ENCODE assay signal across 8 mouse cellular contexts in genomic region chr9:70657013-70657967, GRCm38 (mm10). TPM values are rescaled to one million over a fixed set of nuclear protein-coding genes. Genes with fewer than 3 reads are reported as not detected.
DNase-seq lines count a peak whose midpoint lies in the region; ATAC-seq lines count a peak whose summit lies in the region.

TSS of gene Mindy2 (minus strand) at chr9:70657174.

- H3K4me2 ChIP-seq in forebrain, embryonic 11.5 days (ENCODE audit: low read depth, low read length, severe bottlenecking) = peak within 1 kb of the TSS; percentile 87
- H3K4me2 ChIP-seq in heart, embryonic 16.5 days (ENCODE audit: low read depth, low read length) = peak within 1 kb of the TSS; percentile 88
- H3K4me2 ChIP-seq in liver, embryonic 15.5 days = peak within 1 kb of the TSS; percentile 76
- H3K4me2 ChIP-seq in neural tube, embryonic 12.5 days (replicated peaks) = peak within 1 kb of the TSS; percentile 80

- no peaks in the 10 kb centered on the region for H3K27me3 ChIP-seq in forebrain, embryonic 11.5 days (ENCODE audit: control insufficient read depth, insufficient read depth, low read length)
- H3K27me3 ChIP-seq in heart, embryonic 16.5 days (ENCODE audit: control insufficient read depth, insufficient read depth, low read length) = no peaks in the 10 kb centered on the region
- H3K27me3 ChIP-seq in liver, embryonic 15.5 days = no peaks in the 10 kb centered on the region
- H3K27me3 ChIP-seq in neural tube, embryonic 12.5 days (replicated peaks) = no peaks in the 10 kb centered on the region

- peak; percentile 97 for ATAC-seq in forebrain, embryonic 11.5 days (replicated peaks; ENCODE audit: low FRiP score)
- peak; percentile 97 for ATAC-seq in heart, embryonic 16.5 days (replicated peaks; ENCODE audit: extremely low read depth, insufficient read depth, low FRiP score)
- peak; percentile 93 for ATAC-seq in liver, embryonic 15.5 days (ENCODE audit: insufficient read depth)
- peak; percentile 97 for ATAC-seq in neural tube, embryonic 12.5 days (ENCODE audit: low FRiP score, low read depth)

- H3K4me3 ChIP-seq in forebrain, embryonic 11.5 days (ENCODE audit: low read depth, low read length) = peak within 1 kb of the TSS; percentile 83
- H3K4me3 ChIP-seq in heart, embryonic 16.5 days (ENCODE audit: low read length) = peak within 1 kb of the TSS; percentile 97
- H3K4me3 ChIP-seq in liver, embryonic 15.5 days (replicated peaks) = peak within 1 kb of the TSS; percentile 95
- H3K4me3 ChIP-seq in neural tube, embryonic 12.5 days = peak within 1 kb of the TSS; percentile 92

- H3K4me1 ChIP-seq in forebrain, embryonic 11.5 days (replicated peaks; ENCODE audit: control insufficient read depth, insufficient read depth, low read length) = 0 out of 2 replicates have a peak, but pooled peaks cover 9% of the 10 kb centered on the region
- H3K4me1 ChIP-seq in heart, embryonic 16.5 days (ENCODE audit: control insufficient read depth, insufficient read depth, low read length) = peaks cover 11% of the 10 kb centered on the region
- peaks cover 38% of the 10 kb centered on the region for H3K4me1 ChIP-seq in liver, embryonic 15.5 days (replicated peaks)
- peaks cover 17% of the 10 kb centered on the region for H3K4me1 ChIP-seq in neural tube, embryonic 12.5 days

- WGBS in forebrain, embryonic 11.5 days = 3% methylated on average over 61 of the region's 67 CpGs
- WGBS in heart, embryonic 16.5 days = 2% methylated on average over 66 of the region's 67 CpGs
- 1% methylated on average over 67 of the region's 67 CpGs for WGBS in liver, embryonic 15.5 days (ENCODE audit: insufficient replicate concordance)
- WGBS in neural tube, embryonic 12.5 days = under 1% methylated on average over 67 of the region's 67 CpGs

- peak within 1 kb of the TSS; percentile 80 for H3K27ac ChIP-seq in forebrain, embryonic 11.5 days (ENCODE audit: low read depth, low read length)
- peak within 1 kb of the TSS; percentile 95 for H3K27ac ChIP-seq in heart, embryonic 16.5 days (ENCODE audit: low read length)
- H3K27ac ChIP-seq in liver, embryonic 15.5 days (replicated peaks) = peak within 1 kb of the TSS; percentile 98
- peak within 1 kb of the TSS; percentile 95 for H3K27ac ChIP-seq in neural tube, embryonic 12.5 days

- no peaks in the 10 kb centered on the region for H3K9me3 ChIP-seq in forebrain, embryonic 11.5 days (ENCODE audit: control insufficient read depth, low read length)
- no peaks in the 10 kb centered on the region for H3K9me3 ChIP-seq in heart, embryonic 16.5 days (replicated peaks; ENCODE audit: control insufficient read depth, low read length)
- H3K9me3 ChIP-seq in liver, embryonic 15.5 days (replicated peaks) = no peaks in the 10 kb centered on the region
- no peaks in the 10 kb centered on the region for H3K9me3 ChIP-seq in neural tube, embryonic 12.5 days

- no peaks in the 10 kb centered on the region for H3K36me3 ChIP-seq in forebrain, embryonic 11.5 days (ENCODE audit: control insufficient read depth, insufficient read depth, low read length)
- H3K36me3 ChIP-seq in heart, embryonic 16.5 days (ENCODE audit: control insufficient read depth, insufficient read depth) = no peaks in the 10 kb centered on the region
- H3K36me3 ChIP-seq in liver, embryonic 15.5 days (replicated peaks) = peaks cover 17% of the 10 kb centered on the region
- no peaks in the 10 kb centered on the region for H3K36me3 ChIP-seq in neural tube, embryonic 12.5 days

- H3K9ac ChIP-seq in forebrain, embryonic 11.5 days (ENCODE audit: low read length) = peak within 1 kb of the TSS; percentile 79
- H3K9ac ChIP-seq in heart, embryonic 16.5 days (ENCODE audit: low read length) = peak within 1 kb of the TSS; percentile 98
- H3K9ac ChIP-seq in liver, embryonic 15.5 days = peak within 1 kb of the TSS; percentile 99
- H3K9ac ChIP-seq in neural tube, embryonic 12.5 days = peak within 1 kb of the TSS; percentile 90

- DNase-seq in CD8-positive naive resting alpha-beta T cell, adult 2 months (ENCODE audit: low read depth in 2 of 2, low spot score in 2 of 2) = peak; percentile 96 to 97
- DNase-seq in c-Kit-positive CD71-negative TER-119-negative erythroid progenitor cells, embryonic 14.5 days (ENCODE audit: low read depth) = peak; percentile 97
- DNase-seq in forebrain, embryonic 11.5 days (ENCODE audit: low spot score) = peak; percentile 99
- DNase-seq in kidney, postnatal 36 days = peak; percentile 98 to 100
- DNase-seq in telencephalon, adult 2 months (ENCODE audit: low read depth, low spot score) = peak; percentile 96

RNA-seq across cellular contexts. Expression of gene Mindy2, which starts in this region (rescaled TPM):
- polyA plus RNA-seq in forebrain, embryonic 11.5 days (2014; fragmentation: Nextera tagmentation; extraction: Ambion mirVana) = 11.5 and 12.7 TPM in 2 replicates
- 10.2 and 10.9 TPM in 2 replicates for polyA plus RNA-seq in heart, embryonic 16.5 days (2015; fragmentation: Nextera tagmentation; extraction: Ambion mirVana)
- polyA plus RNA-seq in liver, embryonic 15.5 days (2015; fragmentation: Nextera tagmentation; extraction: Ambion mirVana) = 18.5 and 20.1 TPM in 2 replicates
- 22.4 and 27.7 TPM in 2 replicates for polyA plus RNA-seq in neural tube, embryonic 12.5 days (2016; fragmentation: Nextera tagmentation; extraction: Ambion mirVana)

Comparison
In these comparisons a context has a peak if more than half of its experiments do, and no peak if none do; other contexts are left out.
1. Peak in every context shown above with its lines: DNase-seq, ATAC-seq, H3K4me3 ChIP-seq and H3K27ac ChIP-seq.